ENCODE assay signal across 1 mouse cellular context in genomic region chr7:80937304-80937666, GRCm38 (mm10). TPM values are rescaled to one million over a fixed set of nuclear protein-coding genes. Genes with fewer than 3 reads are reported as not detected.
"Had no signal": no experiment of that assay in that cellular context is flagged by ENCODE, and none has a peak within 500 bp of the region (broad histone marks: within the 10 kb centered on the region; RNA-seq: fewer than 3 reads in every experiment).

No protein-coding gene starts in this region.

RNA-seq across cellular contexts. Expression of gene Nmb, which starts 32.4 kb away (rescaled TPM):
- total RNA-seq: hematopoietic stem cell, adult 5-6 weeks had no signal
